Mouse (Mus musculus) myocyte (in vitro differentiated cells): ENCODE measurements around the gene Cflar. TPM values are rescaled to one million over a fixed set of nuclear protein-coding genes. Genes with fewer than 3 reads are reported as not detected.

Experiments used
- H3K27me3 ChIP-seq: one replicate; pipeline ENCODE4 v1.6.1; 2011; ENCODE audit not compliant: control insufficient read depth, insufficient read depth, insufficient read length
- H3K36me3 ChIP-seq: one replicate; pipeline ENCODE4 v1.6.1; 2011; ENCODE audit not compliant: control insufficient read depth, insufficient read depth
- H3K4me2 ChIP-seq: one replicate; pipeline ENCODE4 v1.6.1; 2011; ENCODE audit warnings: low read depth, control low read depth
- H3K4me3 ChIP-seq: one replicate; pipeline ENCODE4 v1.5.1; 2011; ENCODE audit warnings: mild to moderate bottlenecking, control low read depth, moderate library complexity
- H3K79me2 ChIP-seq: one replicate; pipeline ENCODE4 v1.6.1; 2011; ENCODE audit not compliant: control insufficient read depth, insufficient read depth
- H3ac ChIP-seq: one replicate; pipeline ENCODE4 v1.6.1; 2011; ENCODE audit not compliant: control insufficient read depth, insufficient read length
- CEBPB ChIP-seq: IDR thresholded peaks from 2 replicates; pipeline ENCODE4 v1.6.1; 2011; ENCODE audit warnings: mild to moderate bottlenecking, moderate library complexity; ENCODE audit not compliant: poor library complexity, insufficient read depth, severe bottlenecking
- E2F4 ChIP-seq: IDR thresholded peaks from one replicate; pipeline ENCODE4 v1.6.1; 2011; ENCODE audit warnings: mild to moderate bottlenecking, control low read depth, moderate library complexity; ENCODE audit not compliant: insufficient read depth
- MAX ChIP-seq: IDR thresholded peaks from one replicate; pipeline ENCODE4 v1.6.1; 2011; ENCODE audit warnings: low read depth, mild to moderate bottlenecking, control low read depth
- MYOD1 ChIP-seq, 3 experiments: IDR thresholded peaks; one replicate each; pipeline ENCODE4 v1.6.1; 2011; ENCODE audit warnings: control low read depth in 2 of 3, low read depth in 2 of 3, mild to moderate bottlenecking in 2 of 3, moderate library complexity in 1 of 3; ENCODE audit not compliant: insufficient read length in 2 of 3, control insufficient read depth in 1 of 3
- MYOG ChIP-seq, 3 experiments: IDR thresholded peaks; one replicate each; pipeline ENCODE4 v1.6.1; 2011; ENCODE audit warnings: control low read depth in 2 of 3, low read depth in 2 of 3, mild to moderate bottlenecking in 2 of 3; ENCODE audit not compliant: insufficient read length in 2 of 3, control insufficient read depth in 1 of 3, insufficient read depth in 1 of 3
- POLR2A ChIP-seq: IDR thresholded peaks from one replicate; pipeline ENCODE4 v1.6.1; 2011; ENCODE audit warnings: low read depth, mild to moderate bottlenecking, control low read depth, moderate library complexity; ENCODE audit not compliant: insufficient read length
- POLR2AphosphoS2 ChIP-seq: IDR thresholded peaks from one replicate; pipeline ENCODE4 v1.6.1; 2011; ENCODE audit warnings: low read depth, control low read depth; ENCODE audit not compliant: insufficient read length
- REST ChIP-seq: IDR thresholded peaks from one replicate; pipeline ENCODE4 v1.6.1; 2011; ENCODE audit warnings: mild to moderate bottlenecking, control low read depth, moderate library complexity; ENCODE audit not compliant: insufficient read depth, insufficient read length
- SRF ChIP-seq: IDR thresholded peaks from one replicate; pipeline ENCODE4 v1.6.1; 2011; ENCODE audit warnings: low read depth; ENCODE audit not compliant: control insufficient read depth, insufficient read length
- TCF12 ChIP-seq: IDR thresholded peaks from one replicate; pipeline ENCODE4 v1.6.1; 2011; ENCODE audit warnings: mild to moderate bottlenecking, control low read depth; ENCODE audit not compliant: poor library complexity, insufficient read depth, severe bottlenecking
- TCF3 ChIP-seq: IDR thresholded peaks from one replicate; pipeline ENCODE4 v1.6.1; 2011; ENCODE audit warnings: low read depth, control low read depth; ENCODE audit not compliant: insufficient read length
- USF1 ChIP-seq: IDR thresholded peaks from one replicate; pipeline ENCODE4 v1.6.1; 2011; ENCODE audit warnings: low read depth, mild to moderate bottlenecking, control low read depth, moderate library complexity
- polyA plus RNA-seq: library from polyadenylated mRNA; unstranded; fragments of >200 nt; fragmentation: generic; extraction: Trizol; gene quantifications from one replicate; pipeline ENCODE4 v1.2.1, GENCODE M21; 2012; ENCODE audit warnings: missing spikeins

The Cflar gene
- polyA plus RNA-seq, 1 experiment, result 19.7 TPM

DNA sequence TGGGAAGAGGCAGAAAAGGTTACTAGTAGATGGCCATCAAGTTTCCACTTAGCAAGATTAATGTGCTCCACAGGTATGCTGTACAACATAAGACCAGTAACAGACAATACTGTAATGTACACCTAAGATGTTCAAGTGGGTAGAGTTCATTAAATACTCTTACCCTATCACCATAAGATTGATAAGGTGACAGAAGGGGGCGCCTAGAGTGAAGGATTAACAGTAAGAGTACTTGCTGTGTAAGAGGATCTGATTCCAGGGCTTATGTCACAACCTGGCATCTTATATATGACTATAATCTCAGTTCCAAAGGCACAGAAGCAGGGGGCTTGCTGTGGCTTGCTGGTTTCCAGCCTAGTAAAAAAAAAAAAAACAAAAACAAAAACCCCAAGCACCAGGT, 66.9 kb downstream of the Cflar start:
- Histone ChIP-seq H3K36me3 (no peaks in the 10 kb centered on the region), H3ac (no peak overlapping the region), H3K79me2 (no peaks in the 10 kb centered on the region), H3K4me3 (no peak overlapping the region), H3K4me2 (no peak overlapping the region), H3K27me3 (no peaks in the 10 kb centered on the region)
- no peak for TF ChIP-seq CEBPB
- TF ChIP-seq POLR2A, result no peak
- no peak for TF ChIP-seq REST
- no peak for TF ChIP-seq TCF12
- no peak for TF ChIP-seq TCF3
- no peak for TF ChIP-seq MAX
- no peak for TF ChIP-seq E2F4
- no peak for TF ChIP-seq POLR2AphosphoS2
- TF ChIP-seq SRF, result no peak
- no peak for TF ChIP-seq MYOG (IDR thresholded peaks at IDR 0.05; ENCODE audit: control insufficient read depth in 1 of 3, insufficient read depth in 1 of 3, insufficient read length in 2 of 3, low read depth in 2 of 3)

DNA sequence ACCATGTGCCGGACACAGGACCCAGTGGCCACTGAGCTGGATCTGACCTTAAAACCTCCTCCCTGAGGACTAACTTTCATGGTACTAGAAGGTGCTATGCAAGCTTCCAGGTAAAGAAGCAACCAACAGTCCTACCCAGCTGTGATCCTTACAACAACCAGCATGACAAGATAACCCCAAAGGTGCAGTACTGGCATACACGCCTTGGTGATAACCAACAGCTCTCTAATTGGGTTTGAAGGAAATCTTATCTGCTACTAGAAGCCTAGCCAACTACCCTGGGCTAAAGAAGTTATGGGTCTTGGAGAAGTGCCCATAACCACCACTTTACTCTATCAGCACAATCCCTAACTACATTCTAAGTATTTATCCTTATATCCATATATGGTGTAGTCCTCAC, 75.0 kb downstream of the Cflar start:
- no peak overlapping the region for H3K4me2 ChIP-seq
- TF ChIP-seq E2F4, result no peak
- no peak for TF ChIP-seq TCF12
- TF ChIP-seq POLR2AphosphoS2, result no peak
- TF ChIP-seq CEBPB, result no peak
- TF ChIP-seq MAX, result no peak
- TF ChIP-seq USF1, result no peak
- no peak for TF ChIP-seq POLR2A
- no peak for TF ChIP-seq MYOD1 (IDR thresholded peaks at IDR 0.05; ENCODE audit: control insufficient read depth in 1 of 3, insufficient read length in 2 of 3, low read depth in 2 of 3)
- H3ac ChIP-seq, result no peak overlapping the region
- H3K36me3 ChIP-seq, result no peaks in the 10 kb centered on the region
- no peaks in the 10 kb centered on the region for H3K79me2 ChIP-seq
- no peak overlapping the region for H3K4me3 ChIP-seq
- no peaks in the 10 kb centered on the region for H3K27me3 ChIP-seq

DNA sequence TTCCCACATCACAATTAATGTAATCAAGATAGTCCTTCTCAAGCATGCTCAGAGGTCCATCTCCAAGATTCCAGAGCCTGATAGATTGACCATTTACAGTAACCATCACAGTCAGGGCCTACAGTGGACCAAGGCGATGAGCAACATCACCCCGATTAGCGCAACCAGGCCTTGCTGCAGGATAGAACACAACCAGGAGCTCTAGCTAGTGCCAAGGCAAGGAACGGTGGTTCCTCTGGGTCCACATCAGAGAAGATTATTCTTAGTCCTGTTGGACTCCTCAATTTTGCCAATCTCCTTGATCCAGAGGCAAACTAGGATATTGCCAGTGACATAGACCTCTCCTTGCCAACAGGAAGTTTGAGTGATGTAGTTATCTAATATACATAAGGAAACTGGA, 77.1 kb downstream of the Cflar start:
- TF ChIP-seq CEBPB (no peak), MAX (no peak), POLR2A (no peak), USF1 (no peak), POLR2AphosphoS2 (no peak), REST (no peak), TCF3 (no peak), E2F4 (no peak)
- no peaks in the 10 kb centered on the region for H3K36me3 ChIP-seq
- no peaks in the 10 kb centered on the region for H3K27me3 ChIP-seq
- H3K4me3 ChIP-seq, result no peak overlapping the region
- no peak overlapping the region for H3K4me2 ChIP-seq
- no peaks in the 10 kb centered on the region for H3K79me2 ChIP-seq
- no peak overlapping the region for H3ac ChIP-seq

DNA sequence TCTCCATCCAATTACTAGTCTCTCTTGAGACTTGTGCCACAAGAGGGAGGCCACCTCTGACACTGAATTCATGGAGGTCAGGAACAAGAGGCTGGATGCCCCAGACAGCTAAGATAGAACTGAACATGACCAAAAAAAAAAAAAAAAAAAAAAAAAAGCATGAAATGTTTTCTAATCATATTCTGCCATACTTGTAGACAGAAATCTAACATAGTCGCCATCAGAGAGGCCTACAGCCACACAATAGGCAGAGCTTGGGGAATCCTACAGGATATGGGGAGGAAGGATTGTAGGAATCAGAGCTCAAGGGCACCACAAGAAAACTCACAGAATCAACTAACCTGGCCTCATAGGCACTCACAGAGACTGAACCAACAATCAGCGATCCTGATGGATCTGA, 83.4 kb downstream of the Cflar start:
- H3K36me3 ChIP-seq, result no peaks in the 10 kb centered on the region
- peak overlapping the region; percentile 71 for H3K4me2 ChIP-seq
- peak overlapping the region; percentile 39 for H3ac ChIP-seq
- peaks cover 26% of the 10 kb centered on the region for H3K79me2 ChIP-seq
- H3K4me3 ChIP-seq, result peak overlapping the region; percentile 52
- no peak for TF ChIP-seq REST
- TF ChIP-seq MAX, result no peak
- TF ChIP-seq POLR2A, result no peak
- TF ChIP-seq MYOG (IDR thresholded peaks at IDR 0.05; ENCODE audit: control insufficient read depth in 1 of 3, insufficient read depth in 1 of 3, insufficient read length in 2 of 3, low read depth in 2 of 3), result no peak
- no peak for TF ChIP-seq CEBPB
- TF ChIP-seq TCF12, result no peak
- no peak for TF ChIP-seq E2F4
- TF ChIP-seq USF1, result no peak
- no peaks in the 10 kb centered on the region for H3K27me3 ChIP-seq

DNA sequence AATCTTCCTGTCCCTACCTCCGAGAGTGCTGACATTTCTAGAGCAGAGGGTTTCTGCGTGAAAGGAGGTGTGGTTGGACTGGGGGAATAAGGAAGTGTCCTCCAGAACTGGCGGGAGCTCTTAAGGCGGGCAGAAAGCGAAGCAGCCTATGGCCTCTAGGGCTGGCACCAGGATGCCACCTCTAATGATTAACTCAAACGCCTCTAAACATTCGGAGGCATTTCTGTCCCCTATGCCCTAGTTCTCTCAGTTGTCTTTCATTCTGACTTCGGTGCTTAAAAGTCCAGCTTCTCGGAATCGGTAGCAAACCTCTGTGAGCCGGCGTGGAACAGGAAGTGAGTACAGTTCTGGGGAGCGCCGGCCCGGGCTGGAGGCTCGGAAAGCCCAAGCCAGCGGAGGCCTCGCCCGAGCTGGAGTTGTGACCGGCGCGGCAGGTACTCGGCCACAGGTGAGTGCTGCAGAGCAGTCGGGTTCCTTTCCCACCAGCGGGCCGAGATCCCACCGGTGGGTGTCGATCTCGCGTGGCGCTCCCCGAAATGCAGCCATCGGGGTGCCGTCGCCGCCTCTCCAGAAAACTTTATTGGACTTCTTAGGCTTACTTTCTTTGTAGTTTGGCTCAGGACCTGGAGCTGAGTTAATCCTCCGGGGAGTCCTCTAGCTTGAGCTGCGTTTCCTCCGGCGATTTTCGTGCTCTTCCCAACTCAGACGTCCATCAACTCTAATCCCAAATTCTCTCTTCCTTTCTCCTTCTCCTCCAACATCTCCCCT, 84.2 kb downstream of the Cflar start, which contains the start of gene Casp8:
TSS of gene Casp8 (plus strand) at position 84 of the 768 bp plus-strand sequence.
- TF ChIP-seq SRF (no peak), POLR2A (peak; percentile 33)
- H3K4me3 ChIP-seq, result peak within 1 kb of the TSS; percentile 52
- H3K27me3 ChIP-seq, result no peaks in the 10 kb centered on the region
- H3K4me2 ChIP-seq, result peak within 1 kb of the TSS; percentile 71
- peaks cover 33% of the 10 kb centered on the region for H3K79me2 ChIP-seq
- H3ac ChIP-seq, result peak within 1 kb of the TSS; percentile 39
- H3K36me3 ChIP-seq, result peaks cover 7% of the 10 kb centered on the region

DNA sequence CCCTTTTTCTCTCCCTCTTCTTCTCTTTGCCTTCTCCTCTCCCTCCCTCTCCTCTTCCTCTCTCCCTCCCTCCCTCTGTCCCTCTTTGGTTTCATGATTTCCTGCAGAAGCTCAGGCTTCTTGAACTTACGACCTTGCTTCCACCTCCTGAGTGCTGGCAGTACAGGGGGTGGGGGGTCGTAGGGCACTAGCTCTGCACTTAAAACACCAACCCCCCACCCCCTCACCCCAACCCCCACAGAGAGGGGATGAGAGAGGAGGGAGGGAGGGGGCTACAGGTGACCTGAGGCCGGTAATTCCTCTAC, 84.7 kb downstream of the Cflar start:
- Histone ChIP-seq H3ac (peak overlapping the region; percentile 39), H3K4me2 (peak overlapping the region; percentile 71), H3K36me3 (peaks cover 8% of the 10 kb centered on the region), H3K27me3 (no peaks in the 10 kb centered on the region), H3K79me2 (peaks cover 33% of the 10 kb centered on the region), H3K4me3 (peak overlapping the region; percentile 52)
- TF ChIP-seq MAX (no peak), SRF (no peak), POLR2A (no peak), MYOD1 (IDR thresholded peaks at IDR 0.05; ENCODE audit: control insufficient read depth in 1 of 3, insufficient read length in 2 of 3, low read depth in 2 of 3) (no peak), CEBPB (no peak), MYOG (IDR thresholded peaks at IDR 0.05; ENCODE audit: control insufficient read depth in 1 of 3, insufficient read depth in 1 of 3, insufficient read length in 2 of 3, low read depth in 2 of 3) (no peak), TCF3 (no peak), TCF12 (no peak)
